Mouse (Mus musculus): ENCODE results near the gene Dnah2. TPM values are rescaled to one million over a fixed set of nuclear protein-coding genes. Genes with fewer than 3 reads are reported as not detected.

Dnah2 gene
- total and polyA plus RNA-seq, 3 experiments: under 0.01 to 0.03 TPM; not detected in 1

- no peak overlapping the region for H3K4me3 ChIP-seq (replicated peaks in 1 of 3; ENCODE audit: low read depth in 2 of 3, low read length in 2 of 3, poor library complexity in 1 of 3)
- no peak overlapping the region for H3K9ac ChIP-seq (ENCODE audit: insufficient read depth, low read depth)
- TF ChIP-seq PAX5 (IDR thresholded peaks at IDR 0.05; ENCODE audit: low read length): no peak
- TF ChIP-seq CHD2 (IDR thresholded peaks at IDR 0.05; ENCODE audit: low read length): no peak
- no peak for TF ChIP-seq E2F4 (IDR thresholded peaks at IDR 0.05; ENCODE audit: insufficient replicate concordance, low read depth, low read length)
- no peak for TF ChIP-seq POLR2AphosphoS2 (IDR thresholded peaks at IDR 0.05; ENCODE audit: low read depth, low read length)
- TF ChIP-seq SIN3A (IDR thresholded peaks at IDR 0.05; ENCODE audit: low read length): no peak
- no peak for TF ChIP-seq KAT2A (IDR thresholded peaks at IDR 0.05; ENCODE audit: insufficient replicate concordance, low read length)
- no peak for TF ChIP-seq ZC3H11A (IDR thresholded peaks at IDR 0.05; ENCODE audit: low read depth, low read length)
- TF ChIP-seq NRF1 (IDR thresholded peaks at IDR 0.05; ENCODE audit: low read depth, low read length): no peak
- TF ChIP-seq NELFE (IDR thresholded peaks at IDR 0.05; ENCODE audit: low read depth, low read length): no peak
- TF ChIP-seq USF2 (conservative IDR thresholded peaks at IDR 0.05; ENCODE audit: low read depth, low read length): no peak
- no peak for TF ChIP-seq ZMIZ1 (IDR thresholded peaks at IDR 0.05; ENCODE audit: low read depth, low read length)
- TF ChIP-seq TCF12 (IDR thresholded peaks at IDR 0.05; ENCODE audit: low read depth, low read length): no peak
- TF ChIP-seq USF1 (IDR thresholded peaks at IDR 0.05; ENCODE audit: low read depth, low read length): no peak
- no peak for TF ChIP-seq CHD1 (IDR thresholded peaks at IDR 0.05; ENCODE audit: low read depth, low read length)
- no peak for TF ChIP-seq HCFC1 (IDR thresholded peaks at IDR 0.05; ENCODE audit: low read depth, low read length)
- no peak for TF ChIP-seq JUN (IDR thresholded peaks at IDR 0.05; ENCODE audit: insufficient read depth, low read depth, low read length)
- TF ChIP-seq MEF2A (IDR thresholded peaks at IDR 0.05; ENCODE audit: borderline replicate concordance, low read depth, low read length): no peak
Observed at GRCm38 (mm10) chr11:69474737-69475136, 74.2 kb downstream of the Dnah2 start.

GRCm38 (mm10) chr11:69472687-69473086, 76.2 kb downstream of the Dnah2 start:
- H3K36me3 ChIP-seq (replicated peaks in 1 of 2; ENCODE audit: control insufficient read depth in 1 of 2, insufficient read depth in 1 of 2, low read length in 1 of 2): no peaks in the 10 kb centered on the region
- H3K4me2 ChIP-seq (ENCODE audit: insufficient read depth, low read depth, poor library complexity, severe bottlenecking): no peak overlapping the region
- in situ Hi-C loops (cut with MboI; ENCODE audit: low pct_ligation_motif_present, low pct_unique_long_range_greater_than_20kb, low sequenced_read_pairs): no loop called here
- H3K4me3 ChIP-seq (replicated peaks in 1 of 3; ENCODE audit: low read depth in 2 of 3, low read length in 2 of 3, poor library complexity in 1 of 3): no peak overlapping the region
- no peak overlapping the region for H3K9ac ChIP-seq (ENCODE audit: insufficient read depth, low read depth)
- H3K79me2 ChIP-seq (replicated peaks; ENCODE audit: control insufficient read depth, extremely low read depth, insufficient read depth, poor library complexity, severe bottlenecking): no peaks in the 10 kb centered on the region
- peaks cover 65% of the 10 kb centered on the region for H3K27me3 ChIP-seq (replicated peaks)
- no peaks in the 10 kb centered on the region for H3K9me3 ChIP-seq (replicated peaks; ENCODE audit: low read length)
- peak; percentile 51 for DNase-seq (ENCODE audit: extremely low read depth)
- H3K27ac ChIP-seq (ENCODE audit: insufficient read depth, low read depth): no peak overlapping the region
- dilution Hi-C loops (cut with MboI; ENCODE audit: extremely low pct_ligation_motif_present, extremely low pct_unique_long_range_greater_than_20kb, low sequenced_read_pairs): no loop called here
- TF ChIP-seq RAD21 (IDR thresholded peaks at IDR 0.05; ENCODE audit: low read depth, low read length) (no peak), PAX5 (IDR thresholded peaks at IDR 0.05; ENCODE audit: low read length) (no peak), ZNF384 (IDR thresholded peaks at IDR 0.05; ENCODE audit: low read depth, low read length) (no peak), ELF1 (IDR thresholded peaks at IDR 0.05; ENCODE audit: low read depth, low read length) (no peak), ZC3H11A (IDR thresholded peaks at IDR 0.05; ENCODE audit: low read depth, low read length) (no peak), ZMIZ1 (IDR thresholded peaks at IDR 0.05; ENCODE audit: low read depth, low read length) (no peak), USF2 (conservative IDR thresholded peaks at IDR 0.05; ENCODE audit: low read depth, low read length) (no peak), E2F4 (IDR thresholded peaks at IDR 0.05; ENCODE audit: insufficient replicate concordance, low read depth, low read length) (no peak)
- H3K4me1 ChIP-seq (ENCODE audit: control insufficient read depth in 1 of 2, insufficient read depth in 2 of 2): peaks cover 5 to 11% of the 10 kb centered on the region in 2 experiments; a peak in 2 of 4 replicates

More at GRCm38 (mm10) chr11:69474737-69475136, 74.2 kb downstream of the Dnah2 start:
- H3K27me3 ChIP-seq (replicated peaks): peaks cover 57% of the 10 kb centered on the region
- dilution Hi-C loops (cut with MboI; ENCODE audit: extremely low pct_ligation_motif_present, extremely low pct_unique_long_range_greater_than_20kb, low sequenced_read_pairs) (no loop called here), in situ Hi-C loops (cut with MboI; ENCODE audit: low pct_ligation_motif_present, low pct_unique_long_range_greater_than_20kb, low sequenced_read_pairs) (no loop called here)
- no peak for DNase-seq (ENCODE audit: extremely low read depth)
- H3K36me3 ChIP-seq (replicated peaks in 1 of 2; ENCODE audit: control insufficient read depth in 1 of 2, insufficient read depth in 1 of 2, low read length in 1 of 2): no peaks in the 10 kb centered on the region
- H3K27ac ChIP-seq (ENCODE audit: insufficient read depth, low read depth): no peak overlapping the region
- H3K9me3 ChIP-seq (replicated peaks; ENCODE audit: low read length): no peaks in the 10 kb centered on the region
- H3K79me2 ChIP-seq (replicated peaks; ENCODE audit: control insufficient read depth, extremely low read depth, insufficient read depth, poor library complexity, severe bottlenecking): no peaks in the 10 kb centered on the region
- H3K4me2 ChIP-seq (ENCODE audit: insufficient read depth, low read depth, poor library complexity, severe bottlenecking): no peak overlapping the region
- H3K4me1 ChIP-seq (ENCODE audit: control insufficient read depth in 1 of 2, insufficient read depth in 2 of 2): peaks cover 5 to 11% of the 10 kb centered on the region in 2 experiments; a peak in 2 of 4 replicates
